Mouse (Mus musculus) brain, embryonic 18.5 days (tissue): ENCODE measurements around the gene Hnf4a.
"Not testable (repeated sequence)": the region's sequence is repeated elsewhere in the genome, so short reads cannot be mapped to it uniquely, and the experiment has no call there.

Source experiments
- DNase-seq: peaks from one replicate; pipeline ENCODE4 v3.0.0-alpha.2; 2012; ENCODE audit warnings: low read depth, low spot score

Gene Hnf4a

DNA sequence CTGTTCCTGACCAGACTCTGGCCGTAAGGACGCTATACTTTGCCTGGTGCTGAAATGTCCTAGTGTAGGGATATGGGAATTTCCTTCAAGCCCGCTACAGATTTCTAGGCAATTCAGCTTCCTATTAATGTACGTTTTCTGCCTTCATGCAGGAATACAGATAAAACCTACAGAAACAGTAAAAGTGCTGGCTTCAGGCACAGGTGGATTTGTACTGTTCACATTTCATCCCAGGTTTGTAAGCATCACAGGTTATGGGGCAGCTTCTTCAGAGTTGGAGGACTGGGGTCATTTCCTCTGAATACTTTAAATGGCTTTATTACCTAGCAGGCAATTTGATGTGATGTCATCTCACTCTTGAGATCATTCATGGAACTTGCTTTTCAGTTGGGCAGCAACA is 111.3 kb downstream of the Hnf4a start:
- DNase-seq: no peak

DNA sequence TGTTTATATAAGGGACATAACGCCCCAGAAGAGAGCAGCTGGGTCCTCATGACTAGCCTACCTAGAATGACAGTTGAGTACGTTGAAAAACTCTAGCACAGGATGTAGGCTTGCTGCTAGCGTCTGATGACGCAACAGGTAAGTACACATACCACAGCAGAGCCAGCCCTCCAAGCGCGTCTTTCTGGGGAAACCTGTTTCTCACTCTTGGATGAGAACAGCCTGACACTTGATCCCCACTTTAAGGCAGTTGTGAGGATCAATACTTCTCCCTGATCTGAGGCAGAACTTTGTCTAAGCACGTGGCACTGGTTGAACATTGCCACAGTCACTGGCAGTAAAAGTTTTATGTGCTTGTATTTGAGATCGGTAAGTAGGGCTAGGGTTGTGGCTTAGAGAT is 113.8 kb downstream of the Hnf4a start:
- no peak for DNase-seq

- not testable (repeated sequence) for DNase-seq
These were observed 114.8 kb downstream of the Hnf4a start for GRCm38 (mm10) chr2:163621401-163621800.
